Mouse (Mus musculus) layer of hippocampus, adult 2 months (tissue): Measurements from ENCODE around the gene Tulp2. TPM values are rescaled to one million over a fixed set of nuclear protein-coding genes. Genes with fewer than 3 reads are reported as not detected.

Source experiments
- DNase-seq, 2 experiments: peaks; one replicate each; pipeline ENCODE4 v3.0.0; 2022; ENCODE audit warnings: low spot score in 2 of 2
- H3K27ac ChIP-seq: fragments of 200-600 bp; 2 replicates; pipeline ENCODE4 v1.8.1; 2022
- H3K4me3 ChIP-seq: fragments of 200-600 bp; 2 replicates; pipeline ENCODE4 v1.8.1; 2022; ENCODE audit warnings: mild to moderate bottlenecking
- CTCF ChIP-seq: fragments of 200-600 bp; conservative IDR thresholded peaks from 2 replicates; pipeline ENCODE4 v1.8.1; 2022; ENCODE audit warnings: antibody characterized with exemption, mild to moderate bottlenecking, moderate library complexity
- microRNA-seq, 2 experiments: library from miRNA; unstranded; fragments of <30 nt; microRNA quantifications; one replicate each; pipeline ENCODE4 v1.2.0; 2021
- total RNA-seq, 2 experiments: library from RNA; stranded (reverse); gene quantifications; 2 replicates each; pipeline ENCODE4 v1.2.3; 2021

Gene Tulp2
- total RNA-seq, 2 experiments from 2014 or later, result not detected

GRCm38 (mm10) chr7:45561624-45562520 is 80.2 kb downstream of the Tulp2 start:
- no peak for DNase-seq
- TF ChIP-seq CTCF, result no peak

GRCm38 (mm10) chr7:45564811-45565210 is 83.1 kb downstream of the Tulp2 start:
- TF ChIP-seq CTCF, result no peak
- Histone ChIP-seq H3K4me3 (no peak overlapping the region), H3K27ac (no peak overlapping the region)
- no peak for DNase-seq

More at GRCm38 (mm10) chr7:45561624-45562520, 80.2 kb downstream of the Tulp2 start:
- no peak overlapping the region for H3K4me3 ChIP-seq
- H3K27ac ChIP-seq, result no peak overlapping the region

- no peak overlapping the region for H3K4me3 ChIP-seq
- no peak for DNase-seq
- no peak for TF ChIP-seq CTCF
- no peak overlapping the region for H3K27ac ChIP-seq
These were observed 83.8 kb downstream of the Tulp2 start for GRCm38 (mm10) chr7:45565446-45565845.

GRCm38 (mm10) chr7:45567112-45567779 is 85.6 kb downstream of the Tulp2 start:
- no peak for DNase-seq
- peak overlapping the region; percentile 94 for H3K27ac ChIP-seq
- H3K4me3 ChIP-seq, result no peak overlapping the region; the same call in 1 of the 2 replicates
- no peak for TF ChIP-seq CTCF

GRCm38 (mm10) chr7:45567780-45568516 is 86.3 kb downstream of the Tulp2 start:
- peak; percentile 20 for TF ChIP-seq CTCF
- H3K4me3 ChIP-seq, result peak overlapping the region; percentile 60
- peak; percentile 85 to 91 for DNase-seq
- H3K27ac ChIP-seq, result peak overlapping the region; percentile 94

GRCm38 (mm10) chr7:45568601-45569473 is 87.2 kb downstream of the Tulp2 start:
- Histone ChIP-seq H3K27ac (peak overlapping the region; percentile 94), H3K4me3 (no peak overlapping the region)
- TF ChIP-seq CTCF, result no peak
- no peak for DNase-seq

GRCm38 (mm10) chr7:45570103-45570741 is 88.5 kb downstream of the Tulp2 start, which contains the start of gene Bcat2:
Gene Bcat2 (plus strand): TSS chr7:45570153.
- no peak for TF ChIP-seq CTCF
- peak; percentile 56 to 58 for DNase-seq
- H3K27ac ChIP-seq, result peak within 1 kb of the TSS; percentile 94
- peak within 1 kb of the TSS; percentile 79 for H3K4me3 ChIP-seq

GRCm38 (mm10) chr7:45571966-45572365 is 90.3 kb downstream of the Tulp2 start:
- Histone ChIP-seq H3K4me3 (no peak overlapping the region), H3K27ac (no peak overlapping the region)
- no peak for DNase-seq
- no peak for TF ChIP-seq CTCF

Small RNA genes lying within 50 kb of the gene (microRNA-seq; reads per million reads assigned to microRNA genes)
- 0 reads per million in 2 experiments for gene Gm22133

Other genes with a start within 250 kb of the Tulp2 start
- 1 to 10 TPM; 3.7 to 5.5 TPM for gene Cd37, start 242.8 kb upstream of the Tulp2 start, total RNA-seq
- 1 to 10 TPM; 1.7 to 2.8 TPM for gene Slc6a16, start 240.8 kb upstream of the Tulp2 start, total RNA-seq
- gene Slc6a21, start 204.4 kb upstream of the Tulp2 start, total RNA-seq, result not detected
- 10 to 100 TPM; 12.8 to 16.5 TPM for gene Trpm4, start 148.1 kb upstream of the Tulp2 start, total RNA-seq
- under 1 TPM; 0.22 to 0.33 TPM for gene Hrc, start 146.6 kb upstream of the Tulp2 start, total RNA-seq
- gene Ppfia3, start 114.9 kb upstream of the Tulp2 start, total RNA-seq, result 100 to 1,000 TPM; 133 to 138 TPM
- 100 to 1,000 TPM; 138 to 146 TPM for gene Lin7b, start 111.3 kb upstream of the Tulp2 start, total RNA-seq
- 100 to 1,000 TPM; 456 to 514 TPM for gene Snrnp70, start 86.1 kb upstream of the Tulp2 start, total RNA-seq
- gene Kcna7, start 76.2 kb upstream of the Tulp2 start, total RNA-seq, result not detected
- not detected for gene Ntf5, start 68.2 kb upstream of the Tulp2 start, total RNA-seq
- not detected for gene Lhb, start 61.1 kb upstream of the Tulp2 start, total RNA-seq
- gene Gys1, start 47.0 kb upstream of the Tulp2 start, total RNA-seq, result 10 to 100 TPM; 16.1 to 20.3 TPM
- 10 to 100 TPM; 35.0 to 37.2 TPM for gene Ruvbl2, start 43.8 kb upstream of the Tulp2 start, total RNA-seq
- gene Ftl1, start 22.0 kb upstream of the Tulp2 start, total RNA-seq, result 100 to 1,000 TPM; 186 to 204 TPM
- 10 to 100 TPM; 73.2 to 77.6 TPM for gene Bax, start 15.0 kb upstream of the Tulp2 start, total RNA-seq
- gene Gm45808, start 4.9 kb downstream of the Tulp2 start, total RNA-seq, result 1 to 10 TPM; 2.1 to 3.1 TPM
- 1 to 10 TPM; 4.3 to 4.4 TPM for gene Dhdh, start 6.9 kb downstream of the Tulp2 start, total RNA-seq
- gene Nucb1, start 28.5 kb downstream of the Tulp2 start, total RNA-seq, result 10 to 100 TPM; 97.6 to 98.2 TPM
- 10 to 100 TPM; 19.0 to 25.8 TPM for gene Ppp1r15a, start 44.4 kb downstream of the Tulp2 start, total RNA-seq
- gene Plekha4, start 44.5 kb downstream of the Tulp2 start, total RNA-seq, result under 1 TPM; 0.52 to 0.79 TPM
- not detected for gene Hsd17b14, start 73.0 kb downstream of the Tulp2 start, total RNA-seq
- 10 to 100 TPM; 20.6 to 28.2 TPM for gene Bcat2, start 88.3 kb downstream of the Tulp2 start, total RNA-seq
- not detected for gene Fgf21, start 133.6 kb downstream of the Tulp2 start, total RNA-seq
- gene Fut1, start 135.4 kb downstream of the Tulp2 start, total RNA-seq, result not detected
- not detected for gene Izumo1, start 139.9 kb downstream of the Tulp2 start, total RNA-seq
- 1 to 10 TPM; 6.1 to 7.4 TPM for gene Rasip1, start 145.6 kb downstream of the Tulp2 start, total RNA-seq
- gene Mamstr, start 158.1 kb downstream of the Tulp2 start, total RNA-seq, result 1 to 10 TPM; 1.2 to 4.8 TPM
- under 1 TPM; 0.13 to 0.25 TPM for gene Fut2, start 184.5 kb downstream of the Tulp2 start, total RNA-seq
- gene Ntn5, start 202.1 kb downstream of the Tulp2 start, total RNA-seq, result 1 to 10 TPM; 6.3 to 9.3 TPM
- 1 to 10 TPM; 2.2 to 2.3 TPM for gene Sec1, start 212.5 kb downstream of the Tulp2 start, total RNA-seq
- gene Car11, start 218.0 kb downstream of the Tulp2 start, total RNA-seq, result 100 to 1,000 TPM; 184 to 211 TPM
- gene Dbp, start 223.2 kb downstream of the Tulp2 start, total RNA-seq, result 10 to 100 TPM; 69.2 to 72.8 TPM
- 100 to 1,000 TPM; 342 to 353 TPM for gene Rpl18, start 233.6 kb downstream of the Tulp2 start, total RNA-seq
- gene Sphk2, start 236.1 kb downstream of the Tulp2 start, total RNA-seq, result 10 to 100 TPM; 32.3 to 35.8 TPM
- under 1 TPM; 0.27 to 0.33 TPM for gene Fam83e, start 239.3 kb downstream of the Tulp2 start, total RNA-seq
- not detected for gene Spaca4, start 243.9 kb downstream of the Tulp2 start, total RNA-seq